Mouse (Mus musculus): Measurements from ENCODE around the gene Arxes1.
"Not testable (repeated sequence)": the region's sequence is repeated elsewhere in the genome, so short reads cannot be mapped to it uniquely, and the experiment has no call there.

The Arxes1 gene

DNA sequence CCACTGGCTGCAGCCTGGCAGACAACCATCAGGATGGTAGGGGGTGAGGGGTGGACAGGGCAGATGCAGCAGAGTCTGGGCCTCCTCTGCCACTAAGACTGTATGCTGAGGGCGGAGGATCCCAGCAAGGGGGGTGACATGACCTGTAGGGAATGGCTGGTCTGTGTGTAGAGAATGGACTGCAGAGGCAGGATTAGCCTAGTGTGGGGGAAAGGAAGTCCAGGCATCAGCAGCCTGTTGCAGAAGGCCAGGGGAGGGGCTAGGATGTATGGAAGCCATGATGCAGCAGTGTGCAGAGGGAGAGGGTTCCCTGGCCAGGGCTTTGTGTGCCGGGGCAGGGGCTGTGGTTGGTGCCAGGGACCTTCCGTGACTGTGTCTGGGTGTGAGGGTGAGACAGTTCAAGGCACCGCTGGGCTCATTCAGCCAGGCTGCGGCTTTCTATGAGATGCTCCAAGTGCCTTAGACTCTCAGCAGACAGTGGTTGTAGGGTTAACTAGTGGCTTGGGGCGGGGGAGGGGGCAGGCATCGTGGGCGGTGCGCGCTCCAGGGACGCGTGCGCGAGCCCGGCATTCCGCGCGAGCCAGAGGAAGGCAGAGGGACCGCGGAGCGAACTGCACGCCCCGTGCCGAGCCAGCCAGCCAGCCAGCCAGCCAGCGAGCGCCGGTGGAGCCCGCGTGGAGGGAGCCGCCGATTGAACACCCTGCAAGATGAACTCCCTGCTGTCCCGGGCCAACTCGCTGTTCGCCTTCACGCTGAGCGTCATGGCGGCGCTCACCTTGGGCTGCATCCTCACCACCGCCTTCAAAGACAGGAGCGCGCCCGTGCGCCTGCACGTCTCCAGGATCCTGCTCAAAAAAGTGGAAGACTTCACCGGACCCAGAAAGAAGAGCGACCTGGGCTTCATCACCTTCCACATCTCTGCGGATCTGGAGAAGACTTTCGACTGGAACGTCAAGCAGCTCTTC, at the start of gene Arxes1:
Arxes1 (plus strand) TSS at position 569 of the 965 bp plus-strand sequence.
- DNase-seq (ENCODE audit: low spot score in 2 of 2): peak in 1 of 2 experiments; percentile 40

DNA sequence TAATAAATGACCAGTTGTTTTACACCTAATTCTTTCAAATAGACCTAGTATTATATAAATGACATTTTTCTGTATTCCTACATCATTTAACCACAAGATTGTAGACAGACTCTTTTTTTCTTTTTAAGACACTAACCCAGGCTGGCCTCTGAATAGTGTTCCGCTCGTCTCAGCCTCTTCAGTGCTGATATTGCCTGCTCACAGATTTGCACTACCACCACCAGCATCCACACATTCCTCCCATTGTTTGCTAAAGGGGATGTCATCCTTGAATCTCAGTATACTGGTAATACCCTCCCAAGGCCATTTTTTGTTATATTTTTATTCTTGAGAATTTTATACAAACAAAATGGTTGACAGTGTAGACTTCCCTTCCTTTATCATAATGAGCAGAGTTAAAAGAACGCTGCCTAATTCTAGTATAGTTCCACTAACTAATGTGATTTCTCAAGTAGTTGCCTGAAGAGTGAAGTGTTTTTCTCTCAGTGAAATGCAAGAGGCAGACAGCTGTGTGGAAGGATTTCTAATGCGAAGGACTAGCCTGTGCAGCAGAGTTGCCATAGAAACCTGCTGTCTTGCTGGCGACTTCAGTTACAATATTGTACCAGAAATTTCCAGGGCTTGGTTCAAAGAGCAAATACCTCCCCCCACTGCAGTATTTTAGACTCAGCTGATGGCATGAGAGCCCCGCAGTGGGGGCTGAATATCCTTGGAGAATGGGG, 48.5 kb upstream of the Arxes1 start:
- DNase-seq (ENCODE audit: low spot score in 2 of 2): no peak

DNA sequence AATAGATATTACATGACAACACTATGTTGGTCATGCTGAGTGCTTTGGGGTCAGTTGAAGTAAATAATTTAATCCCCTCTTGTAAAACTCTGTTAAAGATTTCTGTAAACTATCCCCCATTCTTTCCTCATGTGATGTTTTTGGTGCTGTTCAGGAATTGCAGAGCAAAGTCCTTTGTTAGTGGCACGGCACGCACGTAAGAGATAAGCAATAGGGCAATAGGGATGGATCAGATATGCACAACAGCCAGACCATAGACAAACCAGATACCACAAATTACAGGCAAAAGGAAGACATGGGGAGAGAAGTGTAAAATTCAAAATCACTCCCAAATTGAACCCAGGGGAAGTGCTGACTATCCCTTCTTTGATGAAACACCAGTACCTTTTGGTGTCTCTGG, 46.9 kb upstream of the Arxes1 start:
- DNase-seq (ENCODE audit: low spot score in 2 of 2): no peak

DNA sequence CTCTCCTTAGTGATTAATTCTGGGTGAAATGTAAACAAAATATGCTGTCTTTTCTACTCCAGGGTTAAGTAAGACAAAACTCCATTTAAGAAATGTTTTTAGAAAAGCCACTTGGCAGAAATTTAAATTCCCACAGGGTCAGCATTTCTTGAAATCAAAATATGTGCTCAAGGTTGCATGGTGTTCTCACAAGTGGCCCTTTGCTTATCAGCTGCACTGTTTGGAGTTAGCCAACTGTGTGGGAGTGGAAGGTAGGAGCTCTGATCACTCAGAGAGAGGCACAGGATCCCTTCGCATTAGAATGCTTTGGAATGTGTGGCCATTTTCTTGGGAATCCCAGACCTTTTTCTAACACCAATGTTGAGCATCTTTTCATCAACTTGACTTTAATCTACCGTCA, 42.5 kb upstream of the Arxes1 start:
- no peak for DNase-seq (ENCODE audit: low spot score in 2 of 2)

DNA sequence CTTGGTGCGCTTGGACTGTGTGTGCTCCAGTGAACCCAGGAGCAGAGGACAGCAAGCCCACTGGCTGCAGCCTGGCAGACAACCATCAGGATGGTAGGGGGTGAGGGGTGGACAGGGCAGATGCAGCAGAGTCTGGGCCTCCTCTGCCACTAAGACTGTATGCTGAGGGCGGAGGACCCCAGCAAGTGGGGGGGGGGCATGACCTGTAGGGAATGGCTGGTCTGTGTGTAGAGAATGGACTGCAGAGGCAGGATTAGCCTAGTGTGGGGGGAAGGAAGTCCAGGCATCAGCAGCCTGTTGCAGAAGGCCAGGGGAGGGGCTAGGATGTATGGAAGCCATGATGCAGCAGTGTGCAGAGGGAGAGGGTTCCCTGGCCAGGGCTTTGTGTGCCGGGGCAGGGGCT, 40.0 kb upstream of the Arxes1 start:
- not testable (repeated sequence) for DNase-seq (ENCODE audit: low spot score in 2 of 2)

DNA sequence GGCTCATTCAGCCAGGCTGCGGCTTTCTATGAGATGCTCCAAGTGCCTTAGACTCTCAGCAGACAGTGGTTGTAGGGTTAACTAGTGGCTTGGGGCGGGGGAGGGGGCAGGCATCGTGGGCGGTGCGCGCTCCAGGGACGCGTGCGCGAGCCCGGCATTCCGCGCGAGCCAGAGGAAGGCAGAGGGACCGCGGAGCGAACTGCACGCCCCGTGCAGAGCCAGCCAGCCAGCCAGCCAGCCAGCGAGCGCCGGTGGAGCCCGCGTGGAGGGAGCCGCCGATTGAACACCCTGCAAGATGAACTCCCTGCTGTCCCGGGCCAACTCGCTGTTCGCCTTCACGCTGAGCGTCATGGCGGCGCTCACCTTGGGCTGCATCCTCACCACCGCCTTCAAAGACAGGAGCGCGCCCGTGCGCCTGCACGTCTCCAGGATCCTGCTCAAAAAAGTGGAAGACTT, 39.5 kb upstream of the Arxes1 start, which contains the start of gene Arxes2:
Arxes2 (plus strand) TSS at position 161 of the 456 bp plus-strand sequence.
- not testable (repeated sequence) for DNase-seq (ENCODE audit: low spot score in 2 of 2)

DNA sequence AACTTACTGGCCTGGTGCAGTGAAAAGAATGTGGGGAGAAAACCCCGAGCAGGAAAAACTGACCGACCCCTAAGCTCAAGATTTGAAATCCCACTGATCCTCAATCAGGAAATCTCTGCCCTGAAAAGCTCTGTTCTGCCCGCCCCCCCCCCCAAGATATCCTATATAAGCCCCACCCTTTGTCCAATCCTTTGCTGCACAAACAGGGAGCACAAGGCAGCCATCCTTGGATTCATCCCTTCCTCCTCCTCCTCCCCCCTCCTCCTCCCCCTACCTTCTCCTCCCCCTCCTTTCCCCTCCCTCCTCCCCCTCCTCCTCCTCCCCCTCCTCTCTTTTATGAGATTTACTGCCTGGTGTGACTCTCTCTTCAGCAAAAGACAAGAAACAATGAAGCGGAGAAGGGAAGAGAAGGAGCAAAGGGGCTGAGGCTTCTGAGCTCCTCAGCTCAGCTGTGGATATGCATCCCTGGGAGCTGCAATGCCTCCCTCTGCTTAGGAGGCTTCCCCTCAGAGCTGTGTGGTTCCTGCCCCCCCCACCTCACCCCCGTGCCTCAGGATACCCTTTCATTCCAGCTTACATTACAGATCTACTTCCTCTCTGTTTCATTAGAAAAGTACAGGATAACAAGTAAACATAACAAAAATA, 25.8 kb upstream of the Arxes1 start:
- DNase-seq (ENCODE audit: low spot score in 2 of 2): no peak

DNA sequence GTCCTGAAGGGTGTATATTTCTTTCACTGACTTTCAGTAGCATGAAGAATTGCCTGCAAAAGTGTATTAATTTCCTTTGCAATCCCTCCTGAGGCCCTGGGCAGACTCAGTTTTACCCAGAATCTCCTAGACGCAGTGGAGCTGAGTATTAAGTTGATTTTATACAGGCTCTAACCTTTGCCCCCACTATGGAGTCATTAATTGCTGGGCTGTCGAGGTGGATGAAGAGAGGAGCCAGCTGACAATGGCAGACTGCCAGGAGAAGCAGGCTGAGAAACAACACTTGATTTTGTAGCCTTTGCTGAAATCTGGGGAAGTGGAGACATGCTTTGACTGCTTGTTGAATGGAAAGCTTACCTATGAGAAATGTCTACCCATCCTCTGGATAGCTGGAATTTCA, 18.8 kb upstream of the Arxes1 start:
- DNase-seq (ENCODE audit: low spot score in 2 of 2): no peak

DNA sequence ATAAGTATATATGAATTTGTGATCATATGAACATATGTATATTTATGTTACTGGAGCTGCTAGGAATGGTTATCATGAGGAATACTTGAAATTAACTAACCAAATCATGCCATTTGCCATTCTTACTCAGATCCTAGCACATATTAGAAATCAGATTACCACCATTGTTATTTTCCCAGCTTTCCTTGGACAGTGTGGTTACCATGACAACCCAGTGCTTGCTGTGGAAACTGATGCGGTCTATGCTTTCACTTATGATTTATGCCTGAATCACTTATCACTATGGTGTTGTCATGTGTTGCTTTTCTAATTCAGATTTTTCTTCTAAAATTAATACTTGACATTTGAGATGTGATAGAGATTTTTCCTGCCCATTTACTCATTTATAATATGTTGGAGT, 2.8 kb upstream of the Arxes1 start:
- DNase-seq (ENCODE audit: low spot score in 2 of 2): no peak

DNA sequence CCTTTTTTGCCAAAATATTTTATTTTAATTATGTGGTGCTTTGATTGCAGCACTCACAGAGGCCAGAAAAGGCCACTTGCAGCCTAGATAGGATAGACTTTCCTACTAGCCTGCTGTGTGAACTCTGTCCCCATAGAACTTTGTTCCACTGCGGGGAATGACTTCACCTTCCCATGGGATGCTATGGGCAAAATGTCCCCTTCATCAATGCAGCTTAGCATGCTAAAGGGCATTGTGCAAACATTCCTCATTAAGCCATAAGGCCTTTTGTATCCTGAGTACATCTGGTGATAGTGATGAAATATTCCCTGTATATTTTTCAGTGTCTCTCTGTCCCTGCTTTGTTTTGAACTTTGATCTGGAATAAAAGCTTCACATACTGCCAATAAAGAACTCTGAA, 10.6 kb downstream of the Arxes1 start:
- no peak for DNase-seq (ENCODE audit: low spot score in 2 of 2)

DNA sequence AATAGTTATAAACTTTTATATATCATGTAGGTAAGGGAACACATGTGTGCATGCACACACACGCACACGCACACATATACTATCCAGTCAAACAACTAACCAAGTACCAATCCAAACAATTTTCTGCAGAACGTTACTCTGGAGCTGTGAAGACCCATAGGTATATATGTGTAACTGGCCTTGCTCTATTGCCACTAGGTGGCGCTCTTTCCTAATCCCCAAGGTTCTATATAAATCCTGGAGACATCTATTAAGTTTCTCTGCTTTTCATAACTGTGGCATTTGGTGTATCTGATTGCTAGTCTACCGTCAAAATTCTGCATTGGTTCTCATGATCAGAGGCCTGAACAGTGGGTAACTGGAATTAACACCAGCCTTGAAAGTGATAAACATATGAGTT, 14.4 kb downstream of the Arxes1 start:
- peak in 1 of 2 experiments; percentile 58 for DNase-seq (ENCODE audit: low spot score in 2 of 2)

DNA sequence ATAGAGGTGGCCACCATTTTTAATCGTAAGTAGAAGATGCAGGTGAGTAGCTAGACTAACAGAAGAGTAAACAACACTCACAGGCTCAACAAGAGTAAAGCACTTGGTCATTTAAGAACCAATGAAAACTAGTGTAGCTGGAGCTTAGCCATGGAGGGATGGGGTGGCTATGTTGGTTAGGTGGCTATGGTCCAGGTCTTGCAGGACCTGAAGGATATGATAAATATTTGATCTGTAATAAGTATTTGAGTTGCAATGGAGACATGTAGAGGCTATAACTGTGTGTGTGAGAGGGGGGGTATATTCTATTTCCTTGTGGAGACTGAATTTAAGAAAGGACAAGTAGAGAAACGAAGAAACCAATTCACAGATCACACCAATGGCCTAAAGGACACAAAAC, 18.1 kb downstream of the Arxes1 start:
- no peak for DNase-seq (ENCODE audit: low spot score in 2 of 2)

DNA sequence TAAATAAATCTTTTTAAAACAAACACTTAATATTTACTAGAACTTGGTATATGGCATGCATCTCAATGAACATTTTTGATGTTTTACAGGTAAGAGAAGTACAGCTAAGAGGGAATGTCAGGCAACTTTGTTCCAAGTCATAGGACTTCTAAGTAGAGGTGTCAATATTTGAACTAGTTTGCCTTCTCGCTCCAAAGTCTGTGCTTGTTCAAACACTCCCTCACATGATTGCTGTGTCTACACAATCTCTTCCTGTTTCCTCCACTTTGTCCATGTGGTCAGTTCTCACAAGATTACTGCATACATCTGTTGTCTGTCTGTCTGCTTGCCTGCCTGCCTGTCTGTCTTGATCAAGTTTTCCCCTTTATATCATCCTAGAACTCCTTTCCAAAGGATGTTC, 27.5 kb downstream of the Arxes1 start:
- DNase-seq (ENCODE audit: low spot score in 2 of 2): no peak

DNA sequence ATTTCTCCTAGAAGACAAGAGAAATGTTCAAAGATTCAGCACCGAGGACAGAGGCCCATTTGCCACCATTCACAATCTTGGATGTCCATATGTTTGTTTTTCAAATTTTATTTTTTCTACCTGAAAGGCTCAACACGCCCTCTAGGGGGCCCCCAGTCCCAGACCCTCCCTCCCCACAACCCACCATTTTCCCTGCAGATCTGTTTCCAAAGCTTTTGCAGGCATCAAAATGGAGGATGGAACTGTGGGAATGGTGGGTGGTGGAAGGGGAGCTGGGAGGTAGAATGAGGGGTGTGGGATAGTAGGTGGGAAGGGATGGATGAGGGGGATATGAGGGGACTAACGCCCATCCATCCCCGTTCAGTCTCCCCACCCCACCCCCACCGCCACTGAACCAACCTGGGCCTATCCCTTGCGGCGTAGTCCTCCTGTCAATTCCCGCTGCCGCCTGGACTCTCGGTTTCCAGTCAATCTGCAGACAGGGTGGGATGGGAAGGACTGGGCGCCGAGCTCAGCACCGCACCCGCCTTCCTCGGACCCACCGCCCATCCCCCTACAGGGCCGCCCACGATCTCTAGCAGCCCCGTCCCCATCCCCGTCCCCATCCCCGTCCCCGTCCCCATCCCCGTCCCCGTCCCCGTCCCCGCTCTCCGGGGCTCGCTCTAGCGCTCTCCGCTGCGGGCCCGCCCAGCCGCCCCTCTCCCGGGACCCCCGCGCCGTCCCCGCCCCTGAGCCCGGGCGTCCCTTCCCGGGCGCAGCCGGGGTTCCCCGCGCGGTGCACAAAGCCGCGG, 34.2 kb downstream of the Arxes1 start:
- DNase-seq (ENCODE audit: low spot score in 2 of 2): peak; percentile 3 to 12

DNA sequence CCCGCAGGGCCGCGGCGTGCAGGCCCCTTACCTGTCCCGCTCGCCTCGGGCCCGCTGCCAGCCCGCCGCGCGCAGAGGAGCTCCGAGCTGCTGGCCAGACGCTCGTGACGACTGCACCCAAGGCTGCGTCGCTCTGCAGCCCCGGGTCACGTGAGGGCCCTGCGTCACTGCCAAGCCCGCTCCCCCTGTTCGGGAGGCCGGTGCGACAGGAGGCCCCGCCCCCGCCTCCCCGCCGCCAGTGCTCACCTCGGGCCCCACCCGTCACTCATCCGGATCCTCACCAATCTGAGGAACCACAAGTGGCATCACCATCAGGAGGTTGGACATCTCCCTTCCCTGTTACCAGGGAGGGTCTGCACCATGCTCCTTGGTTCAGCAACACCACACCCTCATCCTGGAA, 34.9 kb downstream of the Arxes1 start, which contains the start of gene Bex2:
Bex2 (minus strand) TSS at position 217 of the 400 bp plus-strand sequence.
- peak; percentile 7 to 43 for DNase-seq (ENCODE audit: low spot score in 2 of 2)

Measured in frontal cortex, postnatal 10 days (tissue).